Mouse (Mus musculus) erythroblast, embryonic 14.5 days (primary cell): ENCODE measurements around the gene Grin3b. TPM values are rescaled to one million over a fixed set of nuclear protein-coding genes. Genes with fewer than 3 reads are reported as not detected.

Experiments
- H3K27me3 ChIP-seq: 2 replicates; pipeline ENCODE4 v1.6.1; 2012; ENCODE audit warnings: inconsistent platforms; ENCODE audit not compliant: control insufficient read depth
- H3K36me3 ChIP-seq: 2 replicates; pipeline ENCODE4 v1.6.1; 2012; ENCODE audit warnings: mild to moderate bottlenecking, inconsistent platforms; ENCODE audit not compliant: control insufficient read depth
- H3K4me1 ChIP-seq: 2 replicates; pipeline ENCODE4 v1.6.1; 2012; ENCODE audit warnings: inconsistent platforms; ENCODE audit not compliant: control insufficient read depth
- H3K4me3 ChIP-seq: replicated peaks from 2 replicates; pipeline ENCODE3; 2012; ENCODE audit warnings: moderate library complexity, mild to moderate bottlenecking, inconsistent platforms
- H3K9me3 ChIP-seq: 2 replicates; pipeline ENCODE4 v1.6.1; 2012; ENCODE audit warnings: low read length, inconsistent platforms, mixed read lengths; ENCODE audit not compliant: control insufficient read depth
- GATA1 ChIP-seq: IDR thresholded peaks from 2 replicates; pipeline ENCODE4 v1.6.1; 2012; ENCODE audit warnings: low read length, inconsistent platforms, mixed read lengths
- TAL1 ChIP-seq: IDR thresholded peaks from 3 replicates; pipeline ENCODE4 v1.6.1; 2012; ENCODE audit warnings: low read length, inconsistent platforms, mixed read lengths
- polyA plus RNA-seq: library from polyadenylated mRNA; stranded (reverse); fragments of >175 nt; gene quantifications from 2 replicates; pipeline ENCODE4 v1.2.3, GENCODE M21; 2012

Grin3b gene
- polyA plus RNA-seq, 1 experiment, result not detected

- peak within 1 kb of the TSS; percentile 94 for H3K4me3 ChIP-seq
- peaks cover 5% of the 10 kb centered on the region; the same call in 1 of the 2 replicates for H3K27me3 ChIP-seq
- H3K36me3 ChIP-seq, result peaks cover 38% of the 10 kb centered on the region
- no peak for TF ChIP-seq TAL1
- no peak for TF ChIP-seq GATA1
- H3K4me1 ChIP-seq, result peaks cover 40% of the 10 kb centered on the region
- H3K9me3 ChIP-seq, result no peaks in the 10 kb centered on the region
Measured at GRCm38 (mm10) chr10:79959847-79960601, 10.5 kb upstream of the Grin3b start, which contains the start of gene Wdr18. Gene Wdr18, plus strand, starts transcription at chr10:79960152.

- Histone ChIP-seq H3K9me3 (no peaks in the 10 kb centered on the region), H3K4me3 (peak overlapping the region; percentile 94), H3K36me3 (peaks cover 45% of the 10 kb centered on the region), H3K4me1 (peaks cover 38% of the 10 kb centered on the region), H3K27me3 (peaks cover 4% of the 10 kb centered on the region; the same call in 1 of the 2 replicates)
- TF ChIP-seq GATA1, result no peak
Measured at GRCm38 (mm10) chr10:79960671-79961294, 9.7 kb upstream of the Grin3b start.

GRCm38 (mm10) chr10:79964727-79965126 lies 5.8 kb upstream of the Grin3b start:
- H3K4me3 ChIP-seq, result no peak overlapping the region
- TF ChIP-seq GATA1 (no peak), TAL1 (no peak)
- H3K36me3 ChIP-seq, result peaks cover 73% of the 10 kb centered on the region
- peaks cover 21% of the 10 kb centered on the region for H3K4me1 ChIP-seq
- peaks cover 8% of the 10 kb centered on the region for H3K27me3 ChIP-seq
- no peaks in the 10 kb centered on the region for H3K9me3 ChIP-seq

- Histone ChIP-seq H3K9me3 (no peaks in the 10 kb centered on the region), H3K36me3 (peaks cover 73% of the 10 kb centered on the region), H3K27me3 (peaks cover 14% of the 10 kb centered on the region), H3K4me3 (no peak overlapping the region), H3K4me1 (peaks cover 17% of the 10 kb centered on the region)
- TF ChIP-seq GATA1, result no peak
- no peak for TF ChIP-seq TAL1
Measured at GRCm38 (mm10) chr10:79965325-79965724, 5.2 kb upstream of the Grin3b start.

- peaks cover 64% of the 10 kb centered on the region for H3K36me3 ChIP-seq
Measured at GRCm38 (mm10) chr10:79966886-79967400, 3.6 kb upstream of the Grin3b start.

GRCm38 (mm10) chr10:79968181-79968580 lies 2.3 kb upstream of the Grin3b start:
- H3K36me3 ChIP-seq, result peaks cover 53% of the 10 kb centered on the region
- H3K4me1 ChIP-seq, result peaks cover 5% of the 10 kb centered on the region
- H3K4me3 ChIP-seq, result no peak overlapping the region
- TF ChIP-seq GATA1 (no peak), TAL1 (no peak)
- peaks cover 42% of the 10 kb centered on the region for H3K27me3 ChIP-seq
- peaks cover 9% of the 10 kb centered on the region for H3K9me3 ChIP-seq

More at GRCm38 (mm10) chr10:79966886-79967400, 3.6 kb upstream of the Grin3b start:
- Histone ChIP-seq H3K9me3 (peaks cover 3% of the 10 kb centered on the region; the same call in 1 of the 2 replicates), H3K4me3 (no peak overlapping the region), H3K4me1 (peaks cover 7% of the 10 kb centered on the region), H3K27me3 (peaks cover 30% of the 10 kb centered on the region)
- no peak for TF ChIP-seq TAL1
- TF ChIP-seq GATA1, result no peak

DNA sequence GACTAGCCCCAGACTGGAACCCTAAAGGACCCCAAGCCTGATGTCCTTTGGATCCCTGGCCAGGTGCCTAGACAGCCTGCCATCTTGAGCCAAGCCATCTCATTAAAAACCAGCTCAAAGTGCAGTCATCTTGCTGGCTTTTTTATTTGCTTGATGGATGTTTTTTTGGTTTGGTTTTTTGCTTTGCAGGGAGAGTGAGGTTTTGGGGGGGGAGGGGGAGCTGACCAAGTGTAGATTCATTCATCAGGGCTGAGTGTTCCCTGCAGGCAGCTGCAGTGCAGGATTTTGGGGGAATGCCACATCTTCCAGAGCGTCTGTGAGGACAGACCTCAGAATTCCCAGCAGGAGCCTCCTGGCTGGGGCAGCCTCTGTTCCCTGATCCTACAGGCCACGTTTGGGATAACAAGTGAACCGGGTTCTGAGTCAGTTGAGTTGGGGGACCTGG lies 1.4 kb upstream of the Grin3b start:
- peaks cover 5% of the 10 kb centered on the region for H3K4me1 ChIP-seq
- H3K9me3 ChIP-seq, result peaks cover 19% of the 10 kb centered on the region
- H3K27me3 ChIP-seq, result peaks cover 49% of the 10 kb centered on the region
- TF ChIP-seq GATA1 (no peak), TAL1 (no peak)
- H3K4me3 ChIP-seq, result no peak overlapping the region
- peaks cover 49% of the 10 kb centered on the region for H3K36me3 ChIP-seq

DNA sequence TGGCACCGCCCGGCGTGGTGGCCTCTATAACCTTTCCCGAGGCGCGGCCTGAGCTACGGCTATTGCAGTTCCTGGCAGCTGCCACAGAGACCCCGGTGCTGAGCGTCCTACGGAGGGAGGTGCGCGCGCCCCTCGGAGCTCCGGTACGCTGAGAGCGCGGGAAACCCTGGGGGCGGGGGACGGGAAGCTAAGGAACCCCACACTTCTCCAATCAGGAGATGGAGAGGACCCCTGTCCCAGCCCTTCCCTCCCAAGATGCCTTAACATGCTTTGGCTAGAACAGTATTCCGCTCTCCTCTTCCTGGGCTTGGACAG lies 625 bp downstream of the Grin3b start:
- Histone ChIP-seq H3K36me3 (peaks cover 49% of the 10 kb centered on the region), H3K4me1 (peaks cover 8% of the 10 kb centered on the region), H3K4me3 (no peak overlapping the region), H3K9me3 (peaks cover 39% of the 10 kb centered on the region), H3K27me3 (peaks cover 54% of the 10 kb centered on the region)
- TF ChIP-seq GATA1 (no peak), TAL1 (no peak)

DNA sequence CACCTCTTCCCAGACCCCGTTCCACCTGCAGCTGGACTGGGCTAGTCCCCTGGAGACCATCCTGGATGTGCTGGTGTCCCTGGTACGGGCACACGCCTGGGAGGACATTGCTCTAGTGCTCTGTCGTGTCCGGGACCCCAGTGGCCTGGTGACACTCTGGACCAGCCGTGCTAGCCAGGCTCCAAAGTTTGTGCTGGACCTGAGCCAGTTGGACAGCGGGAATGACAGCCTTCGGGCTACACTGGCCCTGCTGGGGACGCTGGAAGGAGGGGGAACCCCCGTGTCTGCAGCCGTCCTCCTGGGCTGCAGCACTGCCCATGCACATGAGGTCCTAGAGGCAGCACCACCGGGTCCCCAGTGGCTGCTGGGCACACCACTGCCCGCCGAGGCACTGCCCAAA lies 2.3 kb downstream of the Grin3b start:
- peaks cover 49% of the 10 kb centered on the region for H3K36me3 ChIP-seq
- peaks cover 8% of the 10 kb centered on the region for H3K4me1 ChIP-seq
- TF ChIP-seq TAL1 (no peak), GATA1 (no peak)
- peaks cover 56% of the 10 kb centered on the region for H3K9me3 ChIP-seq
- no peak overlapping the region for H3K4me3 ChIP-seq
- H3K27me3 ChIP-seq, result peaks cover 66% of the 10 kb centered on the region
